Mouse (Mus musculus) liver, embryonic 15.5 days (tissue): ENCODE data around the gene Tsg101. TPM values are rescaled to one million over a fixed set of nuclear protein-coding genes. Genes with fewer than 3 reads are reported as not detected.

ENCODE experiments used
- ATAC-seq: fragments of 200-750 bp; cut with Nextera tagmentation; 2 replicates; pipeline ENCODE4 v1.8.0; 2017; ENCODE audit warnings: moderate number of reproducible peaks, mild to moderate bottlenecking, moderate library complexity; ENCODE audit not compliant: insufficient read depth
- H3K27ac ChIP-seq: fragments of 300-500 bp; sonication (generic); replicated peaks from 2 replicates; pipeline ENCODE4 v1.5.1; 2015; ENCODE audit warnings: mild to moderate bottlenecking, inconsistent platforms
- H3K27me3 ChIP-seq: fragments of 300-500 bp; sonication (generic); 2 replicates; pipeline ENCODE4 v1.6.1; 2015; ENCODE audit warnings: mild to moderate bottlenecking, inconsistent platforms
- H3K36me3 ChIP-seq: fragments of 300-500 bp; sonication (generic); replicated peaks from 2 replicates; pipeline ENCODE4 v1.6.1; 2015; ENCODE audit warnings: moderate library complexity, mild to moderate bottlenecking, inconsistent platforms
- H3K4me1 ChIP-seq: fragments of 300-500 bp; sonication (generic); replicated peaks from 2 replicates; pipeline ENCODE4 v1.6.1; 2015; ENCODE audit warnings: inconsistent platforms
- H3K4me2 ChIP-seq: fragments of 300-500 bp; sonication (generic); 2 replicates; pipeline ENCODE4 v1.6.1; 2015; ENCODE audit warnings: moderate library complexity, mild to moderate bottlenecking, inconsistent platforms
- H3K4me3 ChIP-seq: fragments of 300-500 bp; sonication (generic); replicated peaks from 2 replicates; pipeline ENCODE4 v1.5.1; 2015; ENCODE audit warnings: mild to moderate bottlenecking, inconsistent platforms
- H3K9ac ChIP-seq: fragments of 300-500 bp; sonication (generic); 2 replicates; pipeline ENCODE4 v1.6.1; 2015; ENCODE audit warnings: moderate library complexity, mild to moderate bottlenecking, inconsistent platforms
- H3K9me3 ChIP-seq: fragments of 300-500 bp; sonication (generic); replicated peaks from 2 replicates; pipeline ENCODE4 v1.6.1; 2016; ENCODE audit warnings: inconsistent platforms
- WGBS: fragments of 180-500 bp; shearing (Covaris S2); methylation state at CpG from one replicate; pipeline ENCODE4 v1.1.7; 2015; ENCODE audit warnings: mixed read lengths; ENCODE audit not compliant: insufficient replicate concordance; 5-methylcytosine and 5-hydroxymethylcytosine counted together
- polyA plus RNA-seq: library from polyadenylated mRNA; unstranded; fragments of >200 nt; fragmentation: Nextera tagmentation; extraction: Ambion mirVana; gene quantifications from 2 replicates; pipeline ENCODE4 v1.2.1, GENCODE M21; 2015

Gene Tsg101
- 55.0 and 57.6 TPM in 2 replicates for polyA plus RNA-seq

DNA sequence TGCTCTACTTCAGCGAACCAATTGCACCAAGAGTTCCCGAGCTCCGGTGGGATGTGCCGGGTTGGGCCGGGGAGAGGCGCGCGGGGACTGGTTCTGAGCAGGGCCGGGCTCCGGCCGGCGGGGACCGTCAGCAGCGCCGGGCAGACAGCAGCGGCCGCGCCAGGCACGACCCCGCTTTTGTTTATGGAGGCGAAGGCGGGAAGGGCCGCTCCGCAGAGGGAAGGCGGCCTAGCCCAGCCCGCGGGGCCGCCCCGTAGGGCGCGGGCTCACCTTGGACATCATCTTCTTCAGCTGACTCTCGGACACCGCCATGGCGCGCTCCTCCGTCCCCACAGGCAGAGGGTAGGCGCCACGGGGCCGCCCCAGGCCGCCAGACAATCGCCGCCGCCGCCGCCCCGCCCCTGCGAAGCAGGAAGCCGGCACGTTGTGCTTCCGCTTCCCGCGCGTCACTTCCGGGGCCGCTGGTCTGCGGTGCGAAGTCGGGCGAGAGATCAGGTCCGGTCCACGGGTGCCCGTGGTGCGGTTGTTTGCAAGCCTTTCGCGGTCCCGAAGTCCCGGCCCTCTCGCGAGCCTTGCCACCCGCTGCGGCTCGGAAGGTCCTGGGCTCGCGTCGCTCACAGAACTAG is at the start of gene Tsg101:
Gene Tsg101 (minus strand): TSS at position 419 of the 626 bp plus-strand sequence.
- peak within 1 kb of the TSS; percentile 87 for H3K4me2 ChIP-seq
- H3K9me3 ChIP-seq = no peaks in the 10 kb centered on the region
- no peaks in the 10 kb centered on the region for H3K27me3 ChIP-seq
- no peaks in the 10 kb centered on the region; the same call in 1 of the 2 replicates for H3K36me3 ChIP-seq
- peak; percentile 92 for ATAC-seq
- H3K4me3 ChIP-seq = peak within 1 kb of the TSS; percentile 99
- peak within 1 kb of the TSS; percentile 92 for H3K9ac ChIP-seq
- H3K27ac ChIP-seq = peak within 1 kb of the TSS; percentile 93
- peaks cover 35% of the 10 kb centered on the region for H3K4me1 ChIP-seq
- under 1% methylated on average over 75 of the region's 75 CpGs for WGBS

DNA sequence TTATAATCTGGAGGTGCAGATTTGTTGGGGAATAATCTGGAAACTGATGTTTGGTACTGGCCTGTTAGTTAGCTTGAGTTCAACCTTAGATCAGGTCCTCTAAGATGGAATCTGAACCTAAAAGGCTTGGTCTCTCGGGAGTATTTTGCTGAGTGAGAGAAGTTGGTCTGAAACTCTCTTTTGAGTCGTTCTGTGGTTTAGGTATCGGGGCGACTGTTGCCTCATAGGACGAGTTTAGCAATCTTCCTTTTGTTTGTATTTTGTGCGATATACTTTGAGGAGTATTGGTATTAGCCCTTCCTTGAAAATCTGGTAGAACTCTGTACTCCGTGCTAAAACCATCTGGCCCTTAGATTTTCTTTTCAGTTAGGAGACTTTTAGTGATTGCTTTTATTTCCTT is 44.3 kb upstream of the Tsg101 start:
- Histone ChIP-seq H3K4me2 (peak overlapping the region; percentile 47; the same call in 1 of the 2 replicates), H3K9me3 (no peaks in the 10 kb centered on the region), H3K27ac (0 out of 2 replicates have a peak overlapping the region, but pooled peaks have one; percentile 29), H3K36me3 (no peaks in the 10 kb centered on the region), H3K9ac (no peak overlapping the region), H3K27me3 (peaks cover 19% of the 10 kb centered on the region), H3K4me3 (no peak overlapping the region), H3K4me1 (peaks cover 12% of the 10 kb centered on the region)
- no peak for ATAC-seq
- 48% methylated on average over 7 of the region's 7 CpGs for WGBS

DNA sequence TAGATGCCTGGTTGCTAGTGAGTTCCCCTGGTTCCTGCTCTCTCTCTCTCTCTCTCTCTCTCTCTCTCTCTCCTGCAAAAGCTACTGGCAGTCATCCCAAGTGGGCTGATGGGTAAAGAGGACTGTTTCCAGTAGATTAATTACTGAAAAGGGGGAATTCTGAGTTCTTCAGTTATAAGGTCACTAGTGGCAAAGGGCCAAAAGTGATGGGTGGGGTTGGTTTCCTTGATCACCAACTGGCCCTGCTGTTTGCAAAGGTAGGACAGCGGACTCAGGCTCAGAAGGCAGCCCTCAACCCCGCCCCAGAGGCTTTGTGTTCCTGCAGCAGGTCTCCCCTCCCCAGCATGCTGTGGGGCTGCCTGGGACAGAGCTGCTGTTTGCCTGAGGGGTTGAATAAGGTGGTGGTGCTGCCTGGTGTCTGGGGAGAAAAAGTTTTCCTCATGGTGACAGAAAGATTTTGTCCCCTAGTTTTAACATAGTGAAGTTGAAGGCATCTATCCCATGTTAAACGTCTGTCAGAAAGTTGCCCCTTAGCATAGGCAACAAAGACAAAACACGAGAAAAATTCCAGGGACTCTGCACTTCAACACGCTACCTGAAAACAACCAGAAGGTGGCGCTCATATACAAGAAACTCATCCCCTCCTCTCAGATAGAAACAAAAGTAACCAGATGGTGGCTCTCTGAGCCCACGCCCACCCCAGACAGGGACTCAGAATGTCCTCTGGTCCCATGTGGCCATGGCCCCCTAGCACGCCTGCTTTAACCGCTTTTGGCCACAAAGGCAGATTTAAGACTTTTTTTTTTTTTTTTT is 43.2 kb upstream of the Tsg101 start:
- no peak overlapping the region for H3K4me3 ChIP-seq
- H3K27me3 ChIP-seq = peaks cover 19% of the 10 kb centered on the region
- no peaks in the 10 kb centered on the region for H3K9me3 ChIP-seq
- no peak overlapping the region for H3K27ac ChIP-seq
- no peak for ATAC-seq
- H3K9ac ChIP-seq = no peak overlapping the region
- H3K36me3 ChIP-seq = no peaks in the 10 kb centered on the region
- peaks cover 19% of the 10 kb centered on the region for H3K4me1 ChIP-seq
- peak overlapping the region; percentile 47 for H3K4me2 ChIP-seq
- 1% methylated on average over 9 of the region's 9 CpGs for WGBS

DNA sequence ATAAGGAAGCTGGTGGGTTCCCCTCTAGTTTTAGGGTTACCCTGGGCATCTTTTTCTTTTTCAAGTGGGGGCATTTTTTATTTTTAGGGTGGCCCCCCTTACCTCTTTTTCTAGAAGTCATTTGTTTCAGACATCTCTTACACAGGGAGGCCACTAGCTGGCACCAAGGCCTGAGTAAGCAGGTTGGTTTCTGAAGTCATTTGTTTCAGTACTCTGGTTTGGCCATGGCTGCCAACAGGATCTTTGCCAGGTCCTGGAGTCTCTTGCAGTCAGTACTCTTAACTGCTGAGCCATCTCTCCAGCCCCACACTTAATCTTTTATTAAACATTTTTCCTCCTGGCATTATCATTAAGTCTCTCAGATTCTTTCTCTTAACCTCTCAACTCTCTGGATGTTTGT is 42.4 kb upstream of the Tsg101 start:
- peaks cover 28% of the 10 kb centered on the region for H3K4me1 ChIP-seq
- no peak overlapping the region for H3K4me3 ChIP-seq
- H3K9ac ChIP-seq = no peak overlapping the region
- peaks cover 19% of the 10 kb centered on the region for H3K27me3 ChIP-seq
- H3K4me2 ChIP-seq = no peak overlapping the region
- H3K27ac ChIP-seq = no peak overlapping the region
- H3K36me3 ChIP-seq = no peaks in the 10 kb centered on the region
- ATAC-seq = no peak
- no peaks in the 10 kb centered on the region for H3K9me3 ChIP-seq

DNA sequence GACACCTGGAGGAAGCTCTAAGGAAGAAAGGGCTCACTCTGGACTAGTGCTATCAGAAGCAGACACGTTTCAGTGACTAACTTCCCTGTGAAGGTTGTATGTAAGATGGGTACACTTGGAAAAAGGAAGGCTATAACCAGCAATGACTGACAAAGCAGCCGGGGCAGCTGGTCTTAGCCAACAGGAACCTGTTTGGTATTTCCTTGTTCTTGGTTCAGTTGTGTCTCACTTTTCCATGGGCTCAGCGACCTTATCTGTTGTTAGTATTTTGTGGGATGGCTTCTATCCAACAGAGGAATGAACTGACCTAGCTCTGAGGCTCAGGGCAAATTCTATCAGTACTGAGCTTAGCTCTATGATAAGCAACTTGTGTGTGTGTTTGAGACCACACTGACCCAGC is 41.2 kb upstream of the Tsg101 start:
- no peaks in the 10 kb centered on the region for H3K9me3 ChIP-seq
- ATAC-seq = no peak
- no peak overlapping the region for H3K4me3 ChIP-seq
- no peaks in the 10 kb centered on the region for H3K36me3 ChIP-seq
- no peak overlapping the region for H3K4me2 ChIP-seq
- no peak overlapping the region for H3K9ac ChIP-seq
- peaks cover 33% of the 10 kb centered on the region for H3K4me1 ChIP-seq
- peaks cover 19% of the 10 kb centered on the region for H3K27me3 ChIP-seq
- no peak overlapping the region for H3K27ac ChIP-seq
- 23% methylated on average over 3 of the region's 3 CpGs for WGBS

DNA sequence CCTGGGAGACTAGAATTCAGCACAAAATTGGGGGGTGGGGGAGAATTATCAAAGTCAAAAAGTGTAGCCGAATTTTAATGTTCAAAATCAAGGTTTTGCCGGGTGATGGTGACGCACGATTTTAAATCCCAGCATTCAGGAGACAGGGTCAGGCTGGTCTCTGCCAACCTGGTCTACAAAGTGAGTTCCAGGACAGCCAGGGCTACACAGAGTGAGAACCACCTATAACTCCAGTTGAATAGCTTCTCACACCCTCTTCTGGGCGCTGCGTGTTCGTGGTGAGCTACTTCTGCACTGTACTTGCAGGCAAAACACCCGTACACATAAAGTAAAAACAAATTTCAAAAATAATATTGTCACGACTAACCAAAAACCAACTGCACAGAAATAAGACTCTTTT is 39.1 kb upstream of the Tsg101 start:
- peaks cover 33% of the 10 kb centered on the region for H3K4me1 ChIP-seq
- ATAC-seq = peak; percentile 16; the same call in 1 of the 2 replicates
- no peak overlapping the region; the same call in 1 of the 2 replicates for H3K27ac ChIP-seq
- H3K27me3 ChIP-seq = peaks cover 19% of the 10 kb centered on the region
- H3K36me3 ChIP-seq = peaks cover 19% of the 10 kb centered on the region
- peak overlapping the region; percentile 78 for H3K9ac ChIP-seq
- WGBS = 15% methylated on average over 9 of the region's 9 CpGs
- peak overlapping the region; percentile 70 for H3K4me3 ChIP-seq
- H3K9me3 ChIP-seq = no peaks in the 10 kb centered on the region
- H3K4me2 ChIP-seq = peak overlapping the region; percentile 89

DNA sequence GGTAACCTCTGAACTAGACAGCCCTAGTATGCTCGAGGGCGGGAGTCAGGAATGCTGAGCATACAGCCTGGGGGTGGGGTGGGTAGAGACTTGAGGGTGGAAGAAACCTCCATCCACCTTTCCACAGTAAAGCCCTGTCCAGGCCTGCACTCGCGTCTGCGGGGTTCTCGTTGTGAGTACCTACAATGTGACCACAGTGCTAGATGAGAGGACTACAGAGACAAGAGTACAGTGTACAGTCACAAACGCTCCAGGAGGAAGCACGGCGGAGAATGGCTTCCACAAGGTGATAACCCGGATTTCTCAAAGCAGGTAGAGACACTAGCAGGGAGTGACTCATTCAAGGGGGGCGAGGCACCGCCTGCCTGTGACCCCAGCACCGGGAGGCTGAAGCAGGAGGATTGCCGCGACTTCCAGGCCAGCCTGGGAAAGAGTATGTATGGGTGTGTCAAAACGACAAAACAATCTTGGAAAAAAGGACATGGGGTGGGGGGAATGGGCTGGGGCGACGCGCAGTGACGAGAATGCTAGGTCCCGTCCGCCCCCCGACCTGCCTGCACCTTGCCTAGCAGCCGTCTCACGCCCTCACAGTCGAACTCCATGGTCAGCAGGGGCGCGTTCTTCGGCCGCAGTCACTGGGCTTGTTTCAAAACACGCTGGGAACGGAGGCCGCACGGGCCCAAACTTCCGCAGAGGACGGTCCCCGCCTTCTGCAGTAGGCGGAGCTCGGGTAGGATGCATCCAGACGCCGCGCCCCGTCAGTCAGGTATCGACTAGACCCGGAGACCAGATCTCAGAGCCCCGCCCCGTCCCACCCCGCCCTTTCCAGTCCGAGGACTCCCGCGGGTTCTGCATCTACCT is 38.3 kb upstream of the Tsg101 start, which contains the start of gene Uevld:
Gene Uevld (minus strand): TSS at position 697 of the 861 bp plus-strand sequence.
- peaks cover 26% of the 10 kb centered on the region for H3K4me1 ChIP-seq
- H3K36me3 ChIP-seq = peaks cover 27% of the 10 kb centered on the region
- peak within 1 kb of the TSS; percentile 78 for H3K9ac ChIP-seq
- peak; percentile 96 for ATAC-seq
- H3K27ac ChIP-seq = peak within 1 kb of the TSS; percentile 73
- peak within 1 kb of the TSS; percentile 89 for H3K4me2 ChIP-seq
- H3K9me3 ChIP-seq = no peaks in the 10 kb centered on the region
- peaks cover 19% of the 10 kb centered on the region for H3K27me3 ChIP-seq
- H3K4me3 ChIP-seq = peak within 1 kb of the TSS; percentile 70
- under 1% methylated on average over 51 of the region's 51 CpGs for WGBS

DNA sequence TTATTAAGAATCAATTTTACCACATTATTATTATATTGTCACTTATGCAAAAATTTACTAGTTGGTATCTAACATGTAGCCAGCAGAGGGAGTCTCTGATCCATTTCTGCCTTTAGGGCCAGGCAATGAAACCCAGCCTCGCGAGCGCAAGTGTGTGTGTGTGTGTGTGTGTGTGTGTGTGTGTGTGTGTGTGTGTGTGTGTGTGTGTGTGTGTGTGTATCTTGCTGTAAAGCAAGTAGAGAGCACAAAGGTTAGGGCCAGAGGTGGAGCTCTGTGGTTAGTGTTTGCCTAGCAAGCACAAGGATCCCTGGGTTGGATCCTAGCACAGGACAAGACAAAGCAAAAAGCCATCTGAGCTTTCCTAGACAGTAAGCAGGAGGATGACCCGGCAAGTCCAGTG is 16.1 kb upstream of the Tsg101 start:
- H3K27ac ChIP-seq = no peak overlapping the region
- 46% methylated on average over 4 of the region's 4 CpGs for WGBS
- H3K9ac ChIP-seq = no peak overlapping the region
- H3K4me3 ChIP-seq = no peak overlapping the region
- H3K9me3 ChIP-seq = no peaks in the 10 kb centered on the region
- no peak overlapping the region for H3K4me2 ChIP-seq
- H3K36me3 ChIP-seq = peaks cover 75% of the 10 kb centered on the region
- ATAC-seq = no peak
- no peaks in the 10 kb centered on the region for H3K4me1 ChIP-seq
- H3K27me3 ChIP-seq = no peaks in the 10 kb centered on the region

DNA sequence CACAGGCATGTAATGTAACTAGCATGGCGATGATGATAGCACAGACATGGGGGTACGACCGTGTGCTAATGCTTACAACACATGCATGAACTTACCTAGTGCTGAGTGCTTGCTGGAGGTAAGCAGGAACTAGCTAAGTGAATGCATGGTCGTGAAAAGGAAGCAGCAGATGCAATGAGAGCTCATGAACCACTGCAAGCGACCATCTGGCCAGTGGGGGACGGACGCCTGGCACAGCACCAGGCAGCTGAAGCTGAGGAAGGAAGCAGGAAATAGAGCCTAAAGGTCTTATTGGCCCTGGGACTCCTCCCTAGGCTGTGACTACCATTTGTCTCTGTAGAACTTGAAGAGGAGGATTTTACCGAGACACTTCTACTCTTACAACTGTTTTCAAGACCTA is 15.0 kb upstream of the Tsg101 start:
- no peak overlapping the region for H3K27ac ChIP-seq
- no peaks in the 10 kb centered on the region for H3K4me1 ChIP-seq
- no peak overlapping the region for H3K9ac ChIP-seq
- H3K9me3 ChIP-seq = no peaks in the 10 kb centered on the region
- H3K4me3 ChIP-seq = no peak overlapping the region
- no peak overlapping the region for H3K4me2 ChIP-seq
- WGBS = 72% methylated on average over 8 of the region's 8 CpGs
- ATAC-seq = no peak
- no peaks in the 10 kb centered on the region for H3K27me3 ChIP-seq
- peaks cover 73% of the 10 kb centered on the region for H3K36me3 ChIP-seq

DNA sequence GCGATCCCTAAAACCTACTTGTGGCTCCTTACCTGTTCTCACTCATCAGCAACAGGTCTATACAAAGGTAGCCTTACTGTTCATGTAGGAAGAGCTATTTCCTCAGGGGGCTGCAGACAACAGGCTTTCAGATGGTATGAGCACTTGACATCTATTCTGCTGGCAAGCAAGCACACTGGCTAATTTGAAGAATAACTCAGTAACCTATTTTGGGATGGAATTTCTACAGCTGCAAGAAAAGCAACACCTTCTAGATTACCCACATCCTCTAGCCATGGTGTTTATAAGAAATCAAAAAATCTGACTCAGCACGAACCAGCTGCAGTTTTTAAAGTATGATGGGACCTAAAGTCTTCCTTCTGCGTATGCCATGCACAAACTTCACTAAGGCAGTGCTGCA is 11.6 kb upstream of the Tsg101 start:
- H3K9ac ChIP-seq = no peak overlapping the region
- no peak for ATAC-seq
- H3K27ac ChIP-seq = no peak overlapping the region
- 81% methylated on average over 3 of the region's 3 CpGs for WGBS
- H3K9me3 ChIP-seq = no peaks in the 10 kb centered on the region
- H3K27me3 ChIP-seq = no peaks in the 10 kb centered on the region
- peaks cover 59% of the 10 kb centered on the region for H3K36me3 ChIP-seq
- no peak overlapping the region for H3K4me3 ChIP-seq
- H3K4me1 ChIP-seq = no peaks in the 10 kb centered on the region
- no peak overlapping the region for H3K4me2 ChIP-seq

DNA sequence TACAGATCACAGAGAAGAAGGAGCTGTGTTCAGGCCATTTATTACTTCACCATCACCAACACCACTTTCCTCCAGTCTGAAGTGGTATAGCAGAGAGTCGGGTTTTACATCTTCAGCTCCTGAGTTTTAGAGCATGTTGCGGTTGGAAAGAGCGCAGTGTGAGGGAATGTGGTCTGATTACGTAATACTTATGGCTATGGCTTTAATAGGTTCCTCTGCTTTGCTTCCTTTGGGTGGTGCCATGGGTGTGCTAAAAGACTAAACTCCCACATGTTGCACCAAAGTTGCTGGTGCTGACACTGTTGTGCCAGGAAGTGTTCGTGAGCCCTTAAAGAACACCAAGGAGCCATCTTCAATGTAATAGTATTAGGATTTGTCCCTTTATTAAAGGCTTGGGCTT is 8.5 kb upstream of the Tsg101 start:
- no peak overlapping the region for H3K9ac ChIP-seq
- H3K36me3 ChIP-seq = peaks cover 38% of the 10 kb centered on the region
- H3K4me1 ChIP-seq = peaks cover 2% of the 10 kb centered on the region; the same call in 1 of the 2 replicates
- no peak overlapping the region for H3K4me3 ChIP-seq
- no peak for ATAC-seq
- WGBS = 69% methylated on average over 5 of the region's 5 CpGs
- H3K9me3 ChIP-seq = no peaks in the 10 kb centered on the region
- no peak overlapping the region for H3K27ac ChIP-seq
- no peak overlapping the region for H3K4me2 ChIP-seq
- H3K27me3 ChIP-seq = no peaks in the 10 kb centered on the region
